Mouse (Mus musculus): Measurements from ENCODE around the gene Dlg2.

GRCm38 (mm10) chr7:90442518-90443080 is 33.9 kb upstream of the Dlg2 start, which contains the start of gene Crebzf:
- TF ChIP-seq CTCF (IDR thresholded peaks at IDR 0.05; ENCODE audit: borderline replicate concordance, insufficient read depth, low read depth, low read length) (no peak), POLR2A (IDR thresholded peaks at IDR 0.05; ENCODE audit: borderline replicate concordance, insufficient read depth, low read length) (peak; percentile 74; the same call in 1 of the 2 replicates)
